Mouse (Mus musculus) kidney, embryonic 14.5 days (tissue): ENCODE measurements around the gene Gm17349. TPM values are rescaled to one million over a fixed set of nuclear protein-coding genes. Genes with fewer than 3 reads are reported as not detected.

ENCODE experiments used
- ATAC-seq: fragments of 200-750 bp; cut with Nextera tagmentation; 2 replicates; pipeline ENCODE4 v1.8.0; 2017; ENCODE audit warnings: moderate number of reproducible peaks, mild to moderate bottlenecking, moderate TSS enrichment, moderate library complexity; ENCODE audit not compliant: low FRiP score, low TSS enrichment
- H3K27ac ChIP-seq: fragments of 300-500 bp; sonication (generic); 2 replicates; pipeline ENCODE4 v1.5.1; 2014; ENCODE audit warnings: low read depth, mild to moderate bottlenecking, low read length, moderate library complexity, mixed read lengths
- H3K27me3 ChIP-seq: fragments of 300-500 bp; sonication (generic); 2 replicates; pipeline ENCODE4 v1.6.1; 2014; ENCODE audit warnings: mild to moderate bottlenecking, low read length; ENCODE audit not compliant: control insufficient read depth, insufficient read depth
- H3K36me3 ChIP-seq: fragments of 300-500 bp; sonication (generic); 2 replicates; pipeline ENCODE4 v1.6.1; 2014; ENCODE audit warnings: low read length, mixed read lengths; ENCODE audit not compliant: control insufficient read depth, insufficient read depth
- H3K4me1 ChIP-seq: fragments of 300-500 bp; sonication (generic); 2 replicates; pipeline ENCODE4 v1.6.1; 2014; ENCODE audit warnings: low read length, mixed read lengths; ENCODE audit not compliant: control insufficient read depth, insufficient read depth
- H3K4me2 ChIP-seq: fragments of 300-500 bp; sonication (generic); replicated peaks from 2 replicates; pipeline ENCODE4 v1.6.1; 2014; ENCODE audit warnings: low read depth, mild to moderate bottlenecking, low read length
- H3K4me3 ChIP-seq: fragments of 300-500 bp; sonication (generic); 2 replicates; pipeline ENCODE4 v1.5.1; 2014; ENCODE audit warnings: mild to moderate bottlenecking, low read length
- H3K9ac ChIP-seq: fragments of 300-500 bp; sonication (generic); 2 replicates; pipeline ENCODE4 v1.6.1; 2014; ENCODE audit warnings: low read depth, mild to moderate bottlenecking, low read length, moderate library complexity
- H3K9me3 ChIP-seq: fragments of 300-500 bp; sonication (generic); 2 replicates; pipeline ENCODE4 v1.6.1; 2016; ENCODE audit warnings: low read length; ENCODE audit not compliant: control insufficient read depth
- WGBS: fragments of 180-500 bp; shearing (Covaris S2); extraction: QIAGEN DNeasy Blood & Tissue Kit; methylation state at CpG from one replicate; pipeline ENCODE4 v1.1.7; 2014; 5-methylcytosine and 5-hydroxymethylcytosine counted together
- polyA plus RNA-seq: library from polyadenylated mRNA; unstranded; fragments of >200 nt; fragmentation: Nextera tagmentation; extraction: Ambion mirVana; gene quantifications from 2 replicates; pipeline ENCODE4 v1.2.1, GENCODE M21; 2014

Gene Gm17349
- not detected in 2 replicates for polyA plus RNA-seq

DNA sequence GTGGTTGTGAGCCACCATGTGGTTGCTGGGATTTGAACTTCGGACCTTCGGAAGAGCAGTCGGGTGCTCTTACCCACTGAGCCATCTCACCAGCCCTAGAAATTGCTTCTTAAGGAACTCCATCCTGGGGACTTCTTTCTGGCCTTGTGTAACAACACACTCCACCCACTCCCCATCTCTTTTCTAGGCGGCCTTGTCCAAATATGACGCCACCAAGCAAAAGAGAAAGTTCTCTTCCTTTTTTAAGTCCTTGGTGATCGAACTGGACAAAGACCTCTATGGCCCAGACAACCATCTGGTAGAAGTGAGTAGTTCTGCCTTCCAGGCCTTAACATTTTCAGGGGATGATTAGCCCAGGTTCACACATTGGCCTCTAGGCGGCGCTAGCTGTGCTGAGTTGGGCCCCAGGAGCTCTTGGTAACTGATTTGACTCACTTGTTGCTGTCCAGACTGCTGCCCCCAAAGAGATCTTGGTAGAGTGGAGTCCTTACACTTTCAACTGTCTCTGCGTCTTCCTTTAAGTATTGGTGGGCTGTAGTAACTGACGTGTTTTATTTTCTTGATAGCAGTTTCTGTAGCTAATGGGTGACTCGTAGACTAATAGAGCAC is at the start of gene Gm17349:
Gm17349 (minus strand) TSS at position 51 of the 609 bp plus-strand sequence.
- no peak for ATAC-seq
- peaks cover 66% of the 10 kb centered on the region for H3K36me3 ChIP-seq
- H3K27me3 ChIP-seq: no peaks in the 10 kb centered on the region
- 69% methylated on average over 11 of the region's 11 CpGs for WGBS
- 0 out of 2 replicates have a peak within 1 kb of the TSS, but pooled peaks have one; percentile 55 for H3K27ac ChIP-seq
- no peak within 1 kb of the TSS; the same call in 1 of the 2 replicates for H3K4me2 ChIP-seq
- H3K4me1 ChIP-seq: peaks cover 6% of the 10 kb centered on the region; the same call in 1 of the 2 replicates
- H3K9ac ChIP-seq: 0 out of 2 replicates have a peak within 1 kb of the TSS, but pooled peaks have one; percentile 2
- no peaks in the 10 kb centered on the region for H3K9me3 ChIP-seq
- no peak within 1 kb of the TSS for H3K4me3 ChIP-seq

GRCm38 (mm10) chr15:99754204-99754603 is 48.9 kb upstream of the Gm17349 start:
- Histone ChIP-seq H3K27ac (no peak overlapping the region), H3K4me3 (no peak overlapping the region), H3K9ac (no peak overlapping the region), H3K36me3 (no peaks in the 10 kb centered on the region), H3K4me1 (no peaks in the 10 kb centered on the region), H3K27me3 (no peaks in the 10 kb centered on the region), H3K9me3 (no peaks in the 10 kb centered on the region), H3K4me2 (no peak overlapping the region)
- ATAC-seq: no peak
- 62% methylated on average over 3 of the region's 3 CpGs for WGBS

DNA sequence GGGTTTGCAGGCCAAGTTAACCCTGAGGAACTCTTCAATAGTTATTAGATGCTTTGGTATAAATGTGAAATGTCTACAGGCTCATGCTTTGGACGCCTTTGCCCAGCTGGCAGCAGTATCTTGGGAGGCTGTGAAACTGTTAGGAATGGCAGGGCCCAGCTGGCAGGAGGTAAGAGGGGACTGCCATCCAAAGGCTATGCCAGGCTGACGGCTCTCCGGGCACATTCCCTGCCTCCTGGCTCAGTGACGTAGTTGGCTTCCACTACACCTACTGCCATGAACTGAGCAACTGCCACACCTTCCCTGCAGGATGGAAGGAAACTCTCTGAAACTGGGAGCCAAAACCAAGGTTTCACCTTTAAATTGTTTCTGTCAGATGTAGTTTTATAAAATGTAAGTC is 34.9 kb upstream of the Gm17349 start:
- Histone ChIP-seq H3K27me3 (no peaks in the 10 kb centered on the region), H3K4me1 (no peaks in the 10 kb centered on the region), H3K4me3 (no peak overlapping the region), H3K9ac (no peak overlapping the region), H3K9me3 (no peaks in the 10 kb centered on the region), H3K36me3 (peaks cover 70% of the 10 kb centered on the region), H3K27ac (no peak overlapping the region), H3K4me2 (no peak overlapping the region)
- WGBS: 91% methylated on average over 4 of the region's 4 CpGs
- ATAC-seq: no peak

GRCm38 (mm10) chr15:99736675-99737074 is 31.4 kb upstream of the Gm17349 start:
- no peak overlapping the region for H3K27ac ChIP-seq

GRCm38 (mm10) chr15:99735631-99736030 is 30.3 kb upstream of the Gm17349 start:
- 92% methylated on average over 2 of the region's 2 CpGs for WGBS
- H3K27ac ChIP-seq: no peak overlapping the region
- peaks cover 55% of the 10 kb centered on the region for H3K36me3 ChIP-seq
- ATAC-seq: no peak
- no peaks in the 10 kb centered on the region for H3K27me3 ChIP-seq
- no peak overlapping the region for H3K9ac ChIP-seq
- H3K4me2 ChIP-seq: no peak overlapping the region
- no peaks in the 10 kb centered on the region for H3K4me1 ChIP-seq
- no peak overlapping the region for H3K4me3 ChIP-seq
- no peaks in the 10 kb centered on the region for H3K9me3 ChIP-seq

More at GRCm38 (mm10) chr15:99736675-99737074, 31.4 kb upstream of the Gm17349 start:
- Histone ChIP-seq H3K27me3 (no peaks in the 10 kb centered on the region), H3K4me3 (no peak overlapping the region), H3K4me2 (no peak overlapping the region), H3K9ac (no peak overlapping the region), H3K9me3 (no peaks in the 10 kb centered on the region), H3K4me1 (no peaks in the 10 kb centered on the region), H3K36me3 (peaks cover 63% of the 10 kb centered on the region)
- WGBS: 92% methylated on average over 11 of the region's 11 CpGs
- no peak for ATAC-seq

DNA sequence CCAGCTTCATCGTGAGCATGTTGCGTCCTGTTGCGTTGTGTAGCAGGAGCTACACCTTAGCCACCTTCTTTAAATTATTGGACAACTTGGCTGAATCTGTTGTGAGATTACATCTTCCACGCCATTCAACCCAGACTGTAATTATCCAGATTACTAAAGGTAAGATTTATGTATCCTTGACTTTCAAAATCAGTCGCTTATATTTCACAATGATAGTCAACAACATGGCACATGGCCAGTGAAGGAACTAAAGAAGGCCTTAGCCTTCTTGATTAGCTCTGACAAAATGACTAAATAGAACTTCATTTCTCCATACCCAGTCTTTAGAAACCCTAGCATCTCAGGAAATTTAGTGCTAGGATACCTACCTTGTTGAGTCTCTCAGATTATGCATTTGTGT is 27.9 kb upstream of the Gm17349 start:
- Histone ChIP-seq H3K4me2 (no peak overlapping the region), H3K36me3 (peaks cover 42% of the 10 kb centered on the region), H3K27ac (no peak overlapping the region), H3K27me3 (no peaks in the 10 kb centered on the region), H3K4me1 (no peaks in the 10 kb centered on the region), H3K9me3 (no peaks in the 10 kb centered on the region), H3K4me3 (no peak overlapping the region), H3K9ac (no peak overlapping the region)
- ATAC-seq: no peak
- WGBS: 94% methylated on average over 5 of the region's 5 CpGs

DNA sequence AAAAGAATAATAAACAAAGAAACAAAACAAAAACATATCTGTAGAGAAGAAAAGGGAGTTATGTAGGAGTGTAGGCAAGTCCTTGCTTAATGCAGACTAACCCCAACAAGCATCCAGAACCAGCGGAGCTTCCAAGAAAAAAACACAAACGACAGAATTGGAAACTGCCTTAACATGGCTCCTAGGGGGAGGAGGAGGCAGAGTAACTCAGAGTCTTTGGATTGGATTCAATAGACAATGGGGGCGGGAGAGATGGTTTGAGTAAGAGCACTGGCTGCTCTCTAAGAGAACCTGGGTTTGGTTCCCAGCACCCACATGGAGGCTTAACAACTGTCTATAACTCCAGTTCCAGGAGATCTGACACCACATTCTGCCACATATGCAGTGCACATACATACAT is 26.4 kb upstream of the Gm17349 start:
- Histone ChIP-seq H3K27ac (no peak overlapping the region), H3K27me3 (no peaks in the 10 kb centered on the region), H3K36me3 (peaks cover 38% of the 10 kb centered on the region), H3K4me3 (no peak overlapping the region), H3K9me3 (no peaks in the 10 kb centered on the region), H3K4me2 (no peak overlapping the region), H3K4me1 (peaks cover 1% of the 10 kb centered on the region; the same call in 1 of the 2 replicates), H3K9ac (no peak overlapping the region)
- ATAC-seq: no peak
- 95% methylated on average over 3 of the region's 3 CpGs for WGBS

GRCm38 (mm10) chr15:99731167-99731566 is 25.9 kb upstream of the Gm17349 start:
- peaks cover 5% of the 10 kb centered on the region; the same call in 1 of the 2 replicates for H3K4me1 ChIP-seq
- no peak for ATAC-seq
- H3K9me3 ChIP-seq: no peaks in the 10 kb centered on the region
- H3K9ac ChIP-seq: no peak overlapping the region
- H3K4me2 ChIP-seq: no peak overlapping the region
- H3K27ac ChIP-seq: no peak overlapping the region
- WGBS: 100% methylated on average over 2 of the region's 2 CpGs
- H3K27me3 ChIP-seq: no peaks in the 10 kb centered on the region
- peaks cover 33% of the 10 kb centered on the region for H3K36me3 ChIP-seq
- no peak overlapping the region for H3K4me3 ChIP-seq

- H3K4me2 ChIP-seq: no peak overlapping the region
- peaks cover 23% of the 10 kb centered on the region for H3K36me3 ChIP-seq
- H3K9me3 ChIP-seq: no peaks in the 10 kb centered on the region
- H3K27me3 ChIP-seq: no peaks in the 10 kb centered on the region
- 95% methylated on average over 3 of the region's 4 CpGs for WGBS
- H3K9ac ChIP-seq: no peak overlapping the region
- ATAC-seq: no peak
- no peak overlapping the region for H3K4me3 ChIP-seq
- no peak overlapping the region for H3K27ac ChIP-seq
- H3K4me1 ChIP-seq: peaks cover 13% of the 10 kb centered on the region; the same call in 1 of the 2 replicates
Measured at GRCm38 (mm10) chr15:99729056-99729783, 23.9 kb upstream of the Gm17349 start.
